Mouse (Mus musculus): ENCODE results near the gene Ankrd31. TPM values are rescaled to one million over a fixed set of nuclear protein-coding genes. Genes with fewer than 3 reads are reported as not detected.
"Not testable (repeated sequence)": the region's sequence is repeated elsewhere in the genome, so short reads cannot be mapped to it uniquely, and the experiment has no call there.

Gene Ankrd31
- not detected for total RNA-seq (2021)
- long read RNA-seq, experiment 1: 0 reads
- long read RNA-seq, experiment 2: 0 reads

DNA sequence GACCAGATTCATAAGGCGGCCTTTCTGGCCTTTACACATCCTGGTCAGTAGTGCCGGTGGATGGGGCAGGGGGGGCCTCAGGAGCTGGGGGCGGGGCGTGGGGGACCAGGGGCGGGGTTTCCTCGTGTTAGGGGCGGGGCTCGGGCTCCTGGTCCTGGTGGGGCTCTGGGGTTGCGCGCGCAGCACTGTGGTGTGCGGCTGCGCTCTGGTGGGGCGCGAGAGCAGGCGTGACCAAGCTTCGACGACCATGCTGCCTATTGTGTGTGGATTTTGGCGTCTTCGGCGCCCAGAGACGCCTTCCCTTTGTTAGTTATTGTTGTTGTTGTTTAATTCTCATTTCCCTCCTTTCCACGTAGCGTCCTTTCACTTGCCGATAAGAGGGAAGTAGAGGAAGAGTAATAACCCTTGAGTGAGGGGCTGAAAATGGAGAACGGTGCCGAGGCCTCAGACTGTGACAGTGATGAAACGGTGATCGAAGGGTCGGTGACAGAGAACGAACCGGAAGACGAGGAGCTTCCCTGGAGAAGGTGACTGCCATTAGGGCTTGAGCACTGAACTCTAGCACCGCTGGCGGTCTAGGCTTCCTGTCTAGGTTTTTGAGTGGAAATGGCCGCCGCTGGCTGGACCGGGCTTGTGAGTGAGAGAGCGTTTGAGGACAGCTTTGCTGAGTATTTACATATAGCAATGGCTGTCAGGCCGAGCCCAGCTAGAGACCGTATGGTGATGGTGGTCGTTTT, at the start of gene Ankrd31:
Ankrd31 (plus strand) TSS at position 164 of the 737 bp plus-strand sequence.
- no peak for DNase-seq

GRCm38 (mm10) chr13:96702567-96703278, 45.3 kb upstream of the Ankrd31 start:
- no peak for DNase-seq

DNA sequence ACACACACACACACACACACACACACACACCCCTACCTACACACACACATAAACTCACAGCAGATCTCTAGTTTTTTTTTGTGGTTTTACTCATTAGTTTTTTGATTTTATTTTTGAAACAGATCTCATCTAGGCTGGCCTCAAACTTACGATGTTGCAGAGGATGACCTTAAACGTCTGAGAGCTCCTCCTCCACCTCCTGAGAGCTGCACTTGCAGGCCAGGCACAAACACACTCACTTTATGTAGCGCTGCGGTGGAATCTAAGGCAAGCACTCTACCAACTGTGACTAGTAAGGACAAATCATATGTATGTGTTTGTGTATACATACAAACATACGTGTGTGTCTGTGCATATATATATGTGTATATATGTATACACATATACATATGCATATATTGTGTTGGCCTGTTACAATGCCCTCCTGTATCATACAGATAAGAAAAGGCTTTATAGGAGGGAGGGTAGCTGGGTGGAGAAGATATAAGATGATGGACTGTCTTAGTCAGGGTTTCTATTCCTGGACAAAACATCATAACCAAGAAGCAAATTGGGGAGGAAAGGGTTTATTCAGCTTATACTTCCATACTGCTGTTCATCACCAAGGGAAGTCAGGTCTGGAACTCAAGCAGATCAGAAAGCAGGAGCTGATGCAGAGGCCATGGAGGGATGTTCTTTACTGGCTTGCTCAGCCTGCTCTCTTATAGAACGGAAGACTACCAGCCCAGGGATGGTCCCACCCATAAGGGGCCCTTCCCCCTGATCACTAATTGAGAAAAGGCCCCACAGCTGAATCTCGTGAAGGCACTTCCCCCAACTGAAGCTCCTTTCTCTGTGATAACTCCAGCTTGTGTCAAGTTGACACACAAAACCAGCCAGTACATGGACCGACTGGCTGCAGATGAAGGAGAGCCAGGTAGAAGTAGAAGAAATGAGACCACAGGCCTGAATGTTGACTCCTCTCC, 38.5 kb upstream of the Ankrd31 start:
- DNase-seq: no peak

- DNase-seq: no peak
These were observed 31.8 kb upstream of the Ankrd31 start for GRCm38 (mm10) chr13:96716311-96716710.

DNA sequence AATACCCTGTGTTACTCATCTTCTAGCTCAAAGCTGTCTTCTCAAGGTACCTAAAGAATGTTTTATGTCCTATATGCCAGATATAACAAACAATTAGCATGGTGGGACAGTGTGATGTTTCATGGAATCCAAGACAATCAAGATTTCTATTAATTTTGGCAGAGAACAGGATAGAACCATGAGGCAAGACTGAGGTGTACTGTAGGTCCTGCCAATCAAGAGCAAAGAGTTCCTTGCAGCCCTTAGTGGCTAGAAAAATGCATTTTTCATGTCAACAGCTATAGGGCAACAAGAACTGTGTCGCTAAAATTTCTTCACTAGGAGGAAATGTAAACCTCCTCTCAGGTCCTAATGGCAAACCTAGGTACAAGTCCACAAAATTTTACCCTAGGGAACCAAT, 30.3 kb upstream of the Ankrd31 start:
- no peak for DNase-seq

- DNase-seq: no peak
These were observed 28.1 kb upstream of the Ankrd31 start for GRCm38 (mm10) chr13:96720003-96720402.

DNA sequence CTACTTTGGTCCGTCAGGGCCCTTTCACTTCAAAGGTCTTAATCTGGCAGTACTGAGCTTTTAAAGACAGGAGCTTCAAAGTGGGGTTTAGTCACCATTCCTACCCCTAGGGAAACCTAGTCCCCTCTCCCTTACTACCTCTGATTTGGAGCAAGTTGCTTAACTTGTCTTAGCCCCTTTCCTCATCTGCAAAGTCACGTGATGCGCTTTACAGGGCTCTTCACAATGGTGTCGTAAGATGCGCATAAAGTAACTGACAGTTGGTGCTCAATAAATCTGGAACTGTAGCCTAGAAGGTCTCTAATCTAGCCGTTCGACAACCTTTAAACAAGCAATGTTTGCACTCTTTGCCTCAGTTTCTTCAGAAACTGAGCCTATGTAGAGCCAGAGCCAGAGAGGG, 19.8 kb upstream of the Ankrd31 start:
- no peak for DNase-seq

DNA sequence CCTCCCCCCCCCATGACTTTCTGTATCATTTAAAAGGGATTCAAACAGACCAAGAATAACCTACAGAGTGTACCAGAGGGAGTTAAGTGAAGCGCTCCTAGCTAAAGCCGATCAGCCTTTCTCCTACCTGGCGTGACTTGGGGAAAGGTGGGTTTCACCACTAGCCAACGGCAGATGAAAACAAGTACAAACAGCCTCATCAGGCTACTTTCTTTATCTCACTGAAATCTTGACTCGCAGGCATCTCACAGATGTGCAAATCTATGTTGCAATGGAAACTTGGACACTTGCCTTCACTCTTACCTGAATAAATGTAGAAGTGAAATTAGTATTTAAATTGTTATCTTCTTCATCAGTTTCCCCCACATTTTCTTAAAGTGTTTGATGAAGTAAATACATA, 18.9 kb upstream of the Ankrd31 start:
- DNase-seq: no peak

DNA sequence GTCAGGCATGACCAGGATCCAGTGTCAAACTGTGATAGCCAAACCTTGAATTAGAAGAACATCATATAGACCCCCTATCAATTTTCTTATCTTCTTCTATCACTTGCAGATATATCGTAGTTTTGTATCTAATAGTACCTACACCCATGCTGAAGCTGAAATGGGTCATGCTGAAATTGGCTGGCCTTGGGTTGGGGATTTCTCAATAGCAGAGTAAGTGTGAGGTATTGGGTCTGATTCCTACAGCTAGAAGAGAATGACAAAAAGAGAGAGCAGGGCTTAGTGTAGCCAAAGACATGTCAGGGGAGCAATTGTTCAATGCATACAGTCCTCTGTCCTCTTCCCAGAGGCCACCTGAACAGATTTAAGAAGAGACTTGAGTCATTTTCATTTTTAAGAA, 18.0 kb upstream of the Ankrd31 start:
- DNase-seq: no peak

- no peak for DNase-seq
These were observed 12.9 kb upstream of the Ankrd31 start for GRCm38 (mm10) chr13:96735175-96735574.

- no peak for DNase-seq
These were observed 7.9 kb upstream of the Ankrd31 start for GRCm38 (mm10) chr13:96740159-96740558.

- DNase-seq: no peak
These were observed 5.2 kb upstream of the Ankrd31 start for GRCm38 (mm10) chr13:96742871-96743270.

GRCm38 (mm10) chr13:96746055-96746454, 2.0 kb upstream of the Ankrd31 start:
- DNase-seq: no peak

DNA sequence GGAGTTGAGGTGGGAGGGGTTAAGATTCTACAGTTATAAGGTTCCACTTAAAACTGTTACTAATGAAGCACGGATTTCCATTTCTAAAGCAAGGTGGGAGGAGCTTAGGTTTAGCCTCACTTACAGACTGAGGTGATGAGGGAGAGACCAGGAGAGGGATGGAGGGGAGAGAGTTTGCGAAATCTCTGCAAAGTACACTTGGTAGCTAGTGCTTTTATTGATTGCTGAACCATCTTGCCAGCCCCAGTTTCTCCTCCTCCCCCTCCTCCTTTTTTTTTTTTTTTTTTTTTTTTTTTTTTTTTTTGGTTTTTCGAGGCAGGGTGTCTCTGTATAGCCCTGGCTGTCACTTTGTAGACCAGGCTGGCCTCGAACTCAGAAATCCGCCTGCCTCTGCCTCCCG, 1.8 kb downstream of the Ankrd31 start:
- DNase-seq: no peak

- no peak for DNase-seq
These were observed 12.8 kb downstream of the Ankrd31 start for GRCm38 (mm10) chr13:96760848-96761247.

DNA sequence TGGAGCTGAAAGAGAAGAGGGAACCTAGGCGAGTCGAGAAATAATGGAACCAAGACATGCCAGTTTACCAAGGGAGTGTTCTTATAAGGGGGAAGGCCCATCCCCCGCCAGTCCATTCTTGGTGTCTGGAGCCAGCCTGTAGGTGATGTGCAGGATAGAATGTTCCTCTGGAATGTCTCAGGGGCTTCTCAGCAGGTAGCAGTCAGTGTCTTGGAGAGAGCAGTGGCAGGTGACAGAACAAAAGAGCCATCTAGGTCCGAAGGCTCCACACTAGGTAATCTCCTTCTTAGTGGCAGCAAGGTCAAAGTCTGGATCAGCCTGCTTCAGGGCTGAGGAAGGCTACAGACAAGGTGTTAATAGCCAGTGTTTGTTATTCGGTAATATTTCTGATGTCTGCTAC, 38.0 kb downstream of the Ankrd31 start:
- not testable (repeated sequence) for DNase-seq

- DNase-seq: no peak
These were observed 45.4 kb downstream of the Ankrd31 start for GRCm38 (mm10) chr13:96793451-96793850.

- DNase-seq: no peak
These were observed 47.2 kb downstream of the Ankrd31 start for GRCm38 (mm10) chr13:96795301-96795700.

- no peak for DNase-seq
These were observed 49.4 kb downstream of the Ankrd31 start for GRCm38 (mm10) chr13:96797500-96797899.

- DNase-seq: no peak
These were observed 101.7 kb downstream of the Ankrd31 start for GRCm38 (mm10) chr13:96849752-96850151.

- no peak for DNase-seq
These were observed 104.1 kb downstream of the Ankrd31 start for GRCm38 (mm10) chr13:96852133-96852532.

DNA sequence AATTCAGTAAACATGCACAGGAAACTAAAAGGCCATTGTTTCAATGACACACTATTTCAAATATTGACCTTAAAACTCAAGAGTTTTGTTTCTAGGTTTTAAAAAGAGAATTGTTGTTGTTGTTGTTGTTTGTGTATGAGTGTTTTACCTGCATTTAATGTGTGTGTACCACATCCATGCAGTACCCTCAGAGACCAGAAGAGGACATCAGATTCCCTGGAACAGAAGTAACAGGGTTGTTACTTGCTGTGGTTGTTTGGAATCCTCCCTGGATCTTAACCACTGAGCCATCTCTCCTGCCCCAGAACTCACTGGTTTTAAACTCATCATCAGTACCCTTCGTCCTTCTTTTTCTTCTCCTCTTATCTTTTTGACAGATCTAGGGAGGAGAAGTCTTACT, 105.2 kb downstream of the Ankrd31 start:
- no peak for DNase-seq

GRCm38 (mm10) chr13:96855191-96855590, 107.1 kb downstream of the Ankrd31 start:
- DNase-seq: peak; percentile 65

Data from gastrocnemius, postnatal 10 days (tissue).